Mouse (Mus musculus) right cerebral cortex, adult 18-20 months (tissue): ENCODE measurements around the gene Crlf1.

Source experiments
- DNase-seq: peaks from one replicate; pipeline ENCODE4 v3.0.0; 2022; ENCODE audit warnings: mixed read lengths

The Crlf1 gene

GRCm38 (mm10) chr8:70469295-70469916, 23.6 kb upstream of the Crlf1 start:
- no peak for DNase-seq

GRCm38 (mm10) chr8:70469938-70470337, 23.0 kb upstream of the Crlf1 start:
- no peak for DNase-seq

- no peak for DNase-seq
Observed at GRCm38 (mm10) chr8:70471856-70472255, 21.1 kb upstream of the Crlf1 start.

GRCm38 (mm10) chr8:70476333-70477268, 16.4 kb upstream of the Crlf1 start, which contains the start of gene Klhl26:
Gene Klhl26 (minus strand): TSS chr8:70476968.
- DNase-seq: peak; percentile 93

GRCm38 (mm10) chr8:70477269-70477982, 15.5 kb upstream of the Crlf1 start:
- DNase-seq: no peak

GRCm38 (mm10) chr8:70481908-70482307, 11.1 kb upstream of the Crlf1 start:
- DNase-seq: peak; percentile 87

- no peak for DNase-seq
Observed at GRCm38 (mm10) chr8:70482943-70483342, 10.0 kb upstream of the Crlf1 start.

GRCm38 (mm10) chr8:70486191-70486681, 6.7 kb upstream of the Crlf1 start:
- DNase-seq: no peak

- DNase-seq: peak; percentile 72
Observed at GRCm38 (mm10) chr8:70486941-70487520, 5.9 kb upstream of the Crlf1 start, which contains the start of gene Tmem59l. Gene Tmem59l (minus strand): TSS chr8:70487358.

- no peak for DNase-seq
Observed at GRCm38 (mm10) chr8:70487993-70488796, 4.8 kb upstream of the Crlf1 start.

- DNase-seq: no peak
Observed at GRCm38 (mm10) chr8:70488931-70489470, 4.0 kb upstream of the Crlf1 start.

GRCm38 (mm10) chr8:70489576-70489975, 3.4 kb upstream of the Crlf1 start:
- DNase-seq: no peak

- no peak for DNase-seq
Observed at GRCm38 (mm10) chr8:70490061-70490879, 2.7 kb upstream of the Crlf1 start.

- DNase-seq: no peak
Observed at GRCm38 (mm10) chr8:70490880-70491495, 2.0 kb upstream of the Crlf1 start.

- no peak for DNase-seq
Observed at GRCm38 (mm10) chr8:70493692-70494415, 896 bp downstream of the Crlf1 start.

- DNase-seq: no peak
Observed at GRCm38 (mm10) chr8:70494416-70494945, 1.5 kb downstream of the Crlf1 start.

GRCm38 (mm10) chr8:70495001-70495770, 2.2 kb downstream of the Crlf1 start:
- DNase-seq: no peak

- no peak for DNase-seq
Observed at GRCm38 (mm10) chr8:70495771-70496062, 2.8 kb downstream of the Crlf1 start.
